In the genomic region with DNA sequence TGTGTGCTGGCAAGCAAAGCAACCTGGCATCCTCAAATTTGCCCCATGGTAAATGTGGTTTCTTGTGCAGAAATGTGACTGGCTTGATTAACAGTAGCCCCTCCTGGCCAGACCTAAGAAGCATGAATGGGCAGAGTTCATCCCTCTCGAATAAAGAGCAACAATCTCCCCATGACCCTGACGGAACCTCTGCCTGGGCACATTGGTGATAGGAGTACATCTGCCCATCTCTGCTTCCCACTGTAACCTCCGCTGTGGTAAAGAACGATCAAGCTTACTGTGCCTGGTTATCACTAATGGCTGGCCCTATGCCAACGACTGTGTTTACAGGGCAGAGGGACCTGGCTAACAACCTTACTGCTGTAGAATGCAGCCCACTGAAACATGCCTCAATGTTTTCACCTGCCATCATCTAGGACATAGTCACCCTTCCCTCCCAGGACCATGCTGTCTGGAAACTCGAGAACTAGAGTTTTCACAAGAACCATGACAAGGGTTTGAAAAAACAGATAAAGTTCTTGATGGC, we compare ENCODE assay signal across 19 mouse cellular contexts.
DNase-seq lines count a peak whose midpoint lies in the region; ATAC-seq and TF ChIP-seq lines count a peak whose summit lies in the region.
"Had no signal": no experiment of that assay in that cellular context is flagged by ENCODE, and none has a peak within 500 bp of the region (broad histone marks: within the 10 kb centered on the region; RNA-seq: fewer than 3 reads in every experiment).

No protein-coding gene starts in this region.

- 82% methylated on average over 6 of the region's 6 CpGs for WGBS in embryonic facial prominence, embryonic 13.5 days
- 89% methylated on average over 6 of the region's 6 CpGs for WGBS in embryonic facial prominence, embryonic 10.5 days
- WGBS in hindbrain, postnatal 0 days: 71% methylated on average over 6 of the region's 6 CpGs
- WGBS in hindbrain, embryonic 16.5 days: 81% methylated on average over 6 of the region's 6 CpGs

- H3K9ac ChIP-seq in embryonic facial prominence, embryonic 13.5 days: no peak overlapping the region
- no peak overlapping the region for H3K9ac ChIP-seq in hindbrain, postnatal 0 days (replicated peaks; ENCODE audit: low read length)
- H3K9ac ChIP-seq in hindbrain, embryonic 16.5 days (ENCODE audit: low read depth, low read length): no peak overlapping the region
- H3K9ac ChIP-seq: embryonic facial prominence, embryonic 15.5 days; forebrain, embryonic 15.5 days; heart, embryonic 13.5 days; hindbrain, embryonic 13.5 days had no signal

- H3K4me2 ChIP-seq in embryonic facial prominence, embryonic 13.5 days: no peak overlapping the region
- no peak overlapping the region for H3K4me2 ChIP-seq in hindbrain, postnatal 0 days (ENCODE audit: low read depth, low read length)
- H3K4me2 ChIP-seq in hindbrain, embryonic 16.5 days (ENCODE audit: low read length): no peak overlapping the region
- H3K4me2 ChIP-seq: embryonic facial prominence, embryonic 15.5 days; forebrain, embryonic 15.5 days; heart, embryonic 13.5 days; hindbrain, embryonic 13.5 days had no signal

- peaks cover 37% of the 10 kb centered on the region for H3K4me1 ChIP-seq in embryonic facial prominence, embryonic 13.5 days
- H3K4me1 ChIP-seq in embryonic facial prominence, embryonic 10.5 days: peaks cover 9% of the 10 kb centered on the region
- H3K4me1 ChIP-seq in hindbrain, postnatal 0 days (ENCODE audit: insufficient read depth, low read length): no peaks in the 10 kb centered on the region
- no peaks in the 10 kb centered on the region for H3K4me1 ChIP-seq in hindbrain, embryonic 16.5 days (ENCODE audit: control insufficient read depth, insufficient read depth, low read depth, low read length)
- H3K4me1 ChIP-seq: forebrain, embryonic 10.5 days; forebrain, embryonic 15.5 days; hindbrain, embryonic 13.5 days had no signal

- no peaks in the 10 kb centered on the region for H3K27me3 ChIP-seq in embryonic facial prominence, embryonic 13.5 days
- H3K27me3 ChIP-seq in embryonic facial prominence, embryonic 10.5 days (replicated peaks; ENCODE audit: low read depth, poor library complexity, severe bottlenecking): no peaks in the 10 kb centered on the region; the same call in 1 of the 2 replicates
- H3K27me3 ChIP-seq in hindbrain, postnatal 0 days (ENCODE audit: insufficient read depth, low read length): no peaks in the 10 kb centered on the region
- H3K27me3 ChIP-seq in hindbrain, embryonic 16.5 days (replicated peaks; ENCODE audit: control insufficient read depth, insufficient read depth, low read length): no peaks in the 10 kb centered on the region
- H3K27me3 ChIP-seq: embryonic facial prominence, embryonic 15.5 days; forebrain, embryonic 15.5 days; hindbrain, embryonic 13.5 days had no signal

- H3K36me3 ChIP-seq in embryonic facial prominence, embryonic 13.5 days: no peaks in the 10 kb centered on the region
- no peaks in the 10 kb centered on the region for H3K36me3 ChIP-seq in embryonic facial prominence, embryonic 10.5 days (replicated peaks)
- no peaks in the 10 kb centered on the region for H3K36me3 ChIP-seq in hindbrain, postnatal 0 days (ENCODE audit: insufficient read depth, low read length)
- H3K36me3 ChIP-seq in hindbrain, embryonic 16.5 days (ENCODE audit: control insufficient read depth, insufficient read depth, low read length): no peaks in the 10 kb centered on the region
- H3K36me3 ChIP-seq: embryonic facial prominence, embryonic 15.5 days; forebrain, embryonic 10.5 days; forebrain, embryonic 15.5 days; heart, embryonic 13.5 days; hindbrain, embryonic 13.5 days had no signal

- no peak for ATAC-seq in embryonic facial prominence, embryonic 13.5 days (ENCODE audit: insufficient number of reproducible peaks, insufficient read depth, low FRiP score, low TSS enrichment, low read depth)
- no peak for ATAC-seq in hindbrain, postnatal 0 days
- ATAC-seq in hindbrain, embryonic 16.5 days: no peak
- ATAC-seq in megakaryocyte-erythroid progenitor cell, adult 5-6 weeks (replicated peaks; ENCODE audit: low FRiP score, low TSS enrichment, poor library complexity, severe bottlenecking): peak; percentile 88
- ATAC-seq: forebrain, embryonic 15.5 days; intestine, embryonic 16.5 days had no signal

- no peak for DNase-seq in embryonic facial prominence, embryonic 10.5 days (ENCODE audit: low spot score)
- peak; percentile 11 for DNase-seq in hindbrain, postnatal 0 days (ENCODE audit: low spot score)
- DNase-seq in retina, postnatal 1 day: peak; percentile 11
- DNase-seq in retina, embryonic 14.5 days (ENCODE audit: low spot score): no peak
- no peak for DNase-seq in thymus, postnatal 4 days
- DNase-seq: adrenal gland, postnatal 14 days; cerebellum, adult 18-20 months; cerebellum, postnatal 25 days; gastrocnemius, postnatal 14 days had no signal

- no peak overlapping the region for H3K4me3 ChIP-seq in embryonic facial prominence, embryonic 13.5 days
- H3K4me3 ChIP-seq in embryonic facial prominence, embryonic 10.5 days: no peak overlapping the region
- H3K4me3 ChIP-seq in hindbrain, postnatal 0 days (ENCODE audit: low read length): no peak overlapping the region
- no peak overlapping the region for H3K4me3 ChIP-seq in hindbrain, embryonic 16.5 days (ENCODE audit: low read length)
- H3K4me3 ChIP-seq: embryonic facial prominence, embryonic 15.5 days; erythroblast, embryonic 14.5 days; forebrain, embryonic 10.5 days; forebrain, embryonic 15.5 days; heart, embryonic 13.5 days; hindbrain, embryonic 13.5 days had no signal

- no peak for TF ChIP-seq CTCF in hindbrain, postnatal 0 days (IDR thresholded peaks at IDR 0.05; ENCODE audit: low read depth)

- no peaks in the 10 kb centered on the region for H3K9me3 ChIP-seq in embryonic facial prominence, embryonic 13.5 days
- H3K9me3 ChIP-seq in embryonic facial prominence, embryonic 10.5 days: no peaks in the 10 kb centered on the region
- no peaks in the 10 kb centered on the region for H3K9me3 ChIP-seq in hindbrain, postnatal 0 days (ENCODE audit: low read length)
- H3K9me3 ChIP-seq in hindbrain, embryonic 16.5 days (ENCODE audit: control insufficient read depth, low read length): no peaks in the 10 kb centered on the region
- H3K9me3 ChIP-seq: embryonic facial prominence, embryonic 15.5 days; forebrain, embryonic 10.5 days; forebrain, embryonic 15.5 days; heart, embryonic 13.5 days; hindbrain, embryonic 13.5 days had no signal

- 0 out of 2 replicates have a peak overlapping the region, but pooled peaks have one; percentile 11 for H3K27ac ChIP-seq in embryonic facial prominence, embryonic 13.5 days
- no peak overlapping the region for H3K27ac ChIP-seq in embryonic facial prominence, embryonic 10.5 days (replicated peaks)
- H3K27ac ChIP-seq in hindbrain, postnatal 0 days: no peak overlapping the region
- H3K27ac ChIP-seq in hindbrain, embryonic 16.5 days (ENCODE audit: low read depth, low read length): no peak overlapping the region
- H3K27ac ChIP-seq: embryonic facial prominence, embryonic 15.5 days; forebrain, embryonic 10.5 days; forebrain, embryonic 15.5 days; heart, embryonic 13.5 days; hindbrain, embryonic 13.5 days had no signal

Comparison
In these comparisons a context has a peak if more than half of its experiments do, and no peak if none do; other contexts are left out.
1. DNase-seq: peak in hindbrain, postnatal 0 days (single experiment) and retina, postnatal 1 day (single experiment); none in embryonic facial prominence, embryonic 10.5 days (single experiment), retina, embryonic 14.5 days (single experiment) and thymus, postnatal 4 days (single experiment).